Mouse (Mus musculus): ENCODE data around the gene Aldoc. TPM values are rescaled to one million over a fixed set of nuclear protein-coding genes. Genes with fewer than 3 reads are reported as not detected.

Aldoc gene
- polyA plus RNA-seq (2015; fragmentation: Illumina TruSeq; extraction: RNeasy Lipid Tissue Mini Kit (QIAGEN cat#74804); ENCODE audit: insufficient read depth, low replicate concordance) = 4.3 TPM

DNA sequence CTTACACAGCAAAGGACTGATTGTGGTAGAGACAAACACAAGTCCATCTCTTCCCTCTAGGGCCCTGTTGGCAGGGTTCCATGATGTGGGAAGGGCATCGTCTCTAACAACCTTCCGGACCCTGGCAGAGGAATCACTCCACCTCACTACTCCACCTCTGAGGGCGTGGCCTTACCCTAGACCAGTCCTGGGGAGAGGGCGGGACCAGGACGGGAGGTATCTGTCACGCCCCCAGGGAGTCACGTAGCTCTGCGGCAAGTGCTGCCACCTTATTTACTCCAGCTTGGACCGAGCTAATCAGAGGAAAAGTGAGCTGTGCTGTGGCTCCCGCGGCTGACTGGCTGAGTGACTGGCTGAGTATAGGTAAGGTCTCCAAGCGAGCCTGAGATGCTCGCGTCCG is at the start of gene Aldoc:
Gene Aldoc (plus strand): TSS at position 109 of the 400 bp plus-strand sequence.

DNA sequence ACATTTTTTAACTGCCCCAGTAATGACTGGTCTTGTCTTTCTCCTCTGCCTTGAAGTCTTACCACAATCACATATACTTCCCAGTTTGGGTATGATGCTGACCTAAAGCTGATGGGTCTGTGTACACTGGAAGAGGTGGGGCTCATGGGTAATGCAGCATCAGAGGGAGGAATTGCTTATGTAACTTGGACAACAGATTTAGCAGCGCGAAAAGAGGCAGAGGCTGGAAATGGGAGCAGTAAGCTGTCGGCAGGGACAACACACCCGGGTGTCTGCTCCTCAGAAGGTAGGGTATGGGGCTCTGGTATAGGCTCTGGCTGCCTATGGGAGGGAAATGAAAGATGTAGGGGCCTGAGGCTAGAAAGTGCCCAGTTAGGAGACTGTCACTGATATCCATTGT is 32.1 kb upstream of the Aldoc start, which contains the start of gene BC030499:
Gene BC030499 (plus strand): TSS at position 188 of the 400 bp plus-strand sequence.

DNA sequence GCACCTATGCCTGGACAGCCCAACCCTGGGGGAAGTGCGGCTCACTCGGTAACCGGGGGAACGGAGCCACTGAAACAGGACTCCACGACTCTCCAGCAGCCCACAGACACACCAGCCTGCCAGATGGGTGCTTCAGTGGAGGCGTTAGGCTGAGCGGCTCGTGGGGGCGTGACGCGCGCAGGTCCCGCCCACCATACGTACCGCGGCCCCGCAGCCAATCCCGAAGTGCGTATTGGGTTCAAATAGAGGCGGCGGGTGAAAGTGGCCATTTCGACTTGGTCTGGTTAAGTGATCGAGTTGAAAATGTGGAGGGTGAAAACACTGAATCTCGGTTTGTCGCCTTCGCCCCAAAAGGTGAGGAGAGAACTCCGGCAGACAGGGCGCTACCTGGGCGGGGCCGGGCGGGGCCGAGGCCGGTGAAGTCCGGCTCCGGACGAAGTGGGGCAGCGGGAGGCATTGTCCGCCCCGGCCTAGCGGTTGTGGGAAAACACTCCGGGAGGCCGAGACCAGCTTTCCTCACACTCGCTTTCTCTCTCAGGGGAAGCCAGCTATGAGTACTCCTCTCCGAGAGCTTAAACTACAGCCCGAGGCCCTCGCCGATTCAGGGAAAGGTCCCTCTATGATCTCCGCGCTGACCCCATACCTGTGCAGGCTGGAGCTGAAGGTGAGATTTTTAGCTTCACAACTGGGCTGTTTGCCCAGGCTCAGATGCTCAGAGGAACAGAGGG is 21.2 kb upstream of the Aldoc start, which contains the start of gene Spag5:
Gene Spag5 (plus strand): TSS at position 173 of the 728 bp plus-strand sequence.

DNA sequence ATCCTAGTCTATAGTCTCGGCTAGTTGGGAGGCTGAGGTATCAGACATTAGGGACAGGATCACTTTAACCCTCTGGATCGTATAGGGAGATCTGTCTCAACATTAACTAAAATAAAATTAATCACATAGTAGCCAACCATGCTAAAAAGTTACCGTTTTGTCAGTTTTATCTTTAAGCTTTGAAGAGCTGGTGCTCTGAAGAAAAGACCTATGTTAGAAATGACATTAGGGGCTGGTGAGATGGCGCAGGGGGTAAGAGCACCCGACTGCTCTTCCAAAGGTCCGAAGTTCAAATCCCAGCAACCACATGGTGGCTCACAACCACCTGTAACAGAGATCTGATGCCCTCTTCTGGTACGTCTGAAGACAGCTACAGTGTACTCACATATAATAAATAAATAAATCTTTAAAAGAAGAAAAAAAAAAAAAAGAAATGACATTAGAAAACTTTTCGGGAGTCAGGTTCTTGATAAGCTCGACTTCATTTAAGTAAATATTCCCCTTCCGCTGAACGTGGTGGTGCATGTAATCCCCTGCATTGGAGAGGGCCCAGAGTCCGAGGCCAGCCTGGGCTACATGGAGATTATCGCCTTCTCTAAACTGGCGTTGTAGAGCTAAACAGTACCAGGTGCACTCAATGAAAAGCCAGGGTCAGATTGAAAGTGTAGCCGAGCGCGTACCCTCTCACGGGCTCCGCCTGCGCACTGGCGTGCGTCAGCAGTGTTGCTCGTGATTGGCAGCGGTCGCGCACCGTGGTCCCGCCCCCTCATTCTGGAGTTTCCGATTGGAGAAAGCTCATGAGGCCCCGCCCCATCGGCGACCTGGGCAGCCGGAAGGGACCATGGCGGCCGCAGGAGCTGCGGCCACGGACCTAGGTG is 5.1 kb downstream of the Aldoc start, which contains the start of gene Pigs:
Gene Pigs (plus strand): TSS at position 782 of the 878 bp plus-strand sequence.

DNA sequence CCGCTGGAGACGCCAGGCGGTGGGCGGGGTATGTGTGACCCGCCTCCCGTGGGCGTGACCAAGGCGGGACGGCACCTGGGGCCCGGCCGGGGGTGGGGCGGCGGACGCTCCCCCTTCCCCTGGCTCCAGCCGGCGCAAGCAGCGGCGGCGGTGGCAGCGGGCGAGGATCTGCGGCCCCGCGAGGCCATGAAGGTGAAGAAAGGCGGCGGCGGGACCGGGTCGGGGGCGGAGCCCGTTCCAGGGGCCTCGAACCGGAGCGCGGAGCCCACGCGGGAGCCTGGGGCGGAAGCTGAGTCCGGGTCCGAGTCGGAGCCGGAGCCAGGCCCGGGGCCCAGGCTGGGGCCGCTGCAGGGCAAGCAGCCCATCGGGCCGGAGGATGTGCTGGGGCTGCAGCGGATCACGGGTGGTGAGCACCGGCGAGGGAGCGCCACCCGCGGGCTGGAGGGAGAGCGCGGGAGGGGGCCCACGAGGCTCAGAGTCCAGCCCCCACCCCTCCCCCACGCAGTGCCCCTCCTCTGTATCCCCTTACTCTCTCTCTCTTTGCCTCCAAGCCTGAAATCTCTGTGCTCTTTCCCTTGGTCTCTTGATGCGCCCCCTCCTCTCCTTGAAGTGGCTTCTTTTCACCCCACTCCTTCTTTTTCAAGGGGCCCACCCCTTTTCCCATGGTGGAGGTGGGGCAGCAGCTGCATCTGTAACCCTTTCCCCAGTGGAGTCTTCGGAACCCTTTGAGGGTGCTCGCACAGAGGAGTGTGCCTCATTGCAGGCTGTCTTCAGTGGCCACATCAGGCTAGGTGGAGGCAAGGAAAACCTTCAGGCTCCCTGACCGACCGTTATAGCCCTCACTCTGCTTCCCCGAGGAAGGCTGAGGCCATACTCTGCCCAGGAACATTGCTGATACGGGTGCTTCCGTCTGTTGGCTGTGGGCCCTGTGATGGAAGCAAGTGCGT is 20.9 kb downstream of the Aldoc start, which contains the start of gene Unc119:
Gene Unc119 (plus strand): TSS at position 102 of the 947 bp plus-strand sequence.

Other genes starting within 250 kb of the Aldoc start
- 17.6 TPM for gene Eral1, start 242.6 kb upstream of the Aldoc start, polyA plus RNA-seq (2015; fragmentation: Illumina TruSeq; extraction: RNeasy Lipid Tissue Mini Kit (QIAGEN cat#74804); ENCODE audit: insufficient read depth, low replicate concordance)
- 7.8 TPM for gene Fam222b, start 228.3 kb upstream of the Aldoc start, polyA plus RNA-seq (2015; fragmentation: Illumina TruSeq; extraction: RNeasy Lipid Tissue Mini Kit (QIAGEN cat#74804); ENCODE audit: insufficient read depth, low replicate concordance)
- gene Traf4, start 157.4 kb upstream of the Aldoc start, polyA plus RNA-seq (2015; fragmentation: Illumina TruSeq; extraction: RNeasy Lipid Tissue Mini Kit (QIAGEN cat#74804); ENCODE audit: insufficient read depth, low replicate concordance) = 3.6 TPM
- gene Nek8, start 146.3 kb upstream of the Aldoc start, polyA plus RNA-seq (2015; fragmentation: Illumina TruSeq; extraction: RNeasy Lipid Tissue Mini Kit (QIAGEN cat#74804); ENCODE audit: insufficient read depth, low replicate concordance) = 16.1 TPM
- gene Tlcd1, start 146.3 kb upstream of the Aldoc start, polyA plus RNA-seq (2015; fragmentation: Illumina TruSeq; extraction: RNeasy Lipid Tissue Mini Kit (QIAGEN cat#74804); ENCODE audit: insufficient read depth, low replicate concordance) = 8.4 TPM
- 3,603 TPM for gene Rpl23a, start 139.4 kb upstream of the Aldoc start, polyA plus RNA-seq (2015; fragmentation: Illumina TruSeq; extraction: RNeasy Lipid Tissue Mini Kit (QIAGEN cat#74804); ENCODE audit: insufficient read depth, low replicate concordance)
- 9.5 TPM for gene Rab34, start 134.5 kb upstream of the Aldoc start, polyA plus RNA-seq (2015; fragmentation: Illumina TruSeq; extraction: RNeasy Lipid Tissue Mini Kit (QIAGEN cat#74804); ENCODE audit: insufficient read depth, low replicate concordance)
- gene Proca1, start 129.6 kb upstream of the Aldoc start, polyA plus RNA-seq (2015; fragmentation: Illumina TruSeq; extraction: RNeasy Lipid Tissue Mini Kit (QIAGEN cat#74804); ENCODE audit: insufficient read depth, low replicate concordance) = 4.3 TPM
- 91.3 TPM for gene Sdf2, start 77.2 kb upstream of the Aldoc start, polyA plus RNA-seq (2015; fragmentation: Illumina TruSeq; extraction: RNeasy Lipid Tissue Mini Kit (QIAGEN cat#74804); ENCODE audit: insufficient read depth, low replicate concordance)
- gene Supt6, start 77.0 kb upstream of the Aldoc start, polyA plus RNA-seq (2015; fragmentation: Illumina TruSeq; extraction: RNeasy Lipid Tissue Mini Kit (QIAGEN cat#74804); ENCODE audit: insufficient read depth, low replicate concordance) = 44.0 TPM
- 107 TPM for gene 2610507B11Rik, start 61.2 kb upstream of the Aldoc start, polyA plus RNA-seq (2015; fragmentation: Illumina TruSeq; extraction: RNeasy Lipid Tissue Mini Kit (QIAGEN cat#74804); ENCODE audit: insufficient read depth, low replicate concordance)
- 0.95 TPM for gene BC030499, start 32.1 kb upstream of the Aldoc start, polyA plus RNA-seq (2015; fragmentation: Illumina TruSeq; extraction: RNeasy Lipid Tissue Mini Kit (QIAGEN cat#74804); ENCODE audit: insufficient read depth, low replicate concordance)
- gene Spag5, start 21.4 kb upstream of the Aldoc start, polyA plus RNA-seq (2015; fragmentation: Illumina TruSeq; extraction: RNeasy Lipid Tissue Mini Kit (QIAGEN cat#74804); ENCODE audit: insufficient read depth, low replicate concordance) = 12.5 TPM
- 24.8 TPM for gene Pigs, start 5.4 kb downstream of the Aldoc start, polyA plus RNA-seq (2015; fragmentation: Illumina TruSeq; extraction: RNeasy Lipid Tissue Mini Kit (QIAGEN cat#74804); ENCODE audit: insufficient read depth, low replicate concordance)
- 35.6 TPM for gene Unc119, start 20.5 kb downstream of the Aldoc start, polyA plus RNA-seq (2015; fragmentation: Illumina TruSeq; extraction: RNeasy Lipid Tissue Mini Kit (QIAGEN cat#74804); ENCODE audit: insufficient read depth, low replicate concordance)
- not detected for gene Foxn1, start 63.6 kb downstream of the Aldoc start, polyA plus RNA-seq (2015; fragmentation: Illumina TruSeq; extraction: RNeasy Lipid Tissue Mini Kit (QIAGEN cat#74804); ENCODE audit: insufficient read depth, low replicate concordance)
- gene Slc13a2, start 99.2 kb downstream of the Aldoc start, polyA plus RNA-seq (2015; fragmentation: Illumina TruSeq; extraction: RNeasy Lipid Tissue Mini Kit (QIAGEN cat#74804); ENCODE audit: insufficient read depth, low replicate concordance) = 0.10 TPM
- gene Slc46a1, start 142.7 kb downstream of the Aldoc start, polyA plus RNA-seq (2015; fragmentation: Illumina TruSeq; extraction: RNeasy Lipid Tissue Mini Kit (QIAGEN cat#74804); ENCODE audit: insufficient read depth, low replicate concordance) = 0.91 TPM
- gene Sarm1, start 174.8 kb downstream of the Aldoc start, polyA plus RNA-seq (2015; fragmentation: Illumina TruSeq; extraction: RNeasy Lipid Tissue Mini Kit (QIAGEN cat#74804); ENCODE audit: insufficient read depth, low replicate concordance) = 0.37 TPM
- gene Vtn, start 176.1 kb downstream of the Aldoc start, polyA plus RNA-seq (2015; fragmentation: Illumina TruSeq; extraction: RNeasy Lipid Tissue Mini Kit (QIAGEN cat#74804); ENCODE audit: insufficient read depth, low replicate concordance) = not detected
- not detected for gene Sebox, start 180.5 kb downstream of the Aldoc start, polyA plus RNA-seq (2015; fragmentation: Illumina TruSeq; extraction: RNeasy Lipid Tissue Mini Kit (QIAGEN cat#74804); ENCODE audit: insufficient read depth, low replicate concordance)
- 41.9 TPM for gene Tmem199, start 189.2 kb downstream of the Aldoc start, polyA plus RNA-seq (2015; fragmentation: Illumina TruSeq; extraction: RNeasy Lipid Tissue Mini Kit (QIAGEN cat#74804); ENCODE audit: insufficient read depth, low replicate concordance)
- 32.6 TPM for gene Poldip2, start 189.2 kb downstream of the Aldoc start, polyA plus RNA-seq (2015; fragmentation: Illumina TruSeq; extraction: RNeasy Lipid Tissue Mini Kit (QIAGEN cat#74804); ENCODE audit: insufficient read depth, low replicate concordance)
- gene Tnfaip1, start 213.4 kb downstream of the Aldoc start, polyA plus RNA-seq (2015; fragmentation: Illumina TruSeq; extraction: RNeasy Lipid Tissue Mini Kit (QIAGEN cat#74804); ENCODE audit: insufficient read depth, low replicate concordance) = 27.4 TPM
- gene Ift20, start 213.4 kb downstream of the Aldoc start, polyA plus RNA-seq (2015; fragmentation: Illumina TruSeq; extraction: RNeasy Lipid Tissue Mini Kit (QIAGEN cat#74804); ENCODE audit: insufficient read depth, low replicate concordance) = 58.4 TPM
- gene Tmem97, start 227.8 kb downstream of the Aldoc start, polyA plus RNA-seq (2015; fragmentation: Illumina TruSeq; extraction: RNeasy Lipid Tissue Mini Kit (QIAGEN cat#74804); ENCODE audit: insufficient read depth, low replicate concordance) = 14.5 TPM

Data from spleen, adult 10 weeks (tissue).